Mouse (Mus musculus): ENCODE results near the gene Pctp.

Gene Pctp

DNA sequence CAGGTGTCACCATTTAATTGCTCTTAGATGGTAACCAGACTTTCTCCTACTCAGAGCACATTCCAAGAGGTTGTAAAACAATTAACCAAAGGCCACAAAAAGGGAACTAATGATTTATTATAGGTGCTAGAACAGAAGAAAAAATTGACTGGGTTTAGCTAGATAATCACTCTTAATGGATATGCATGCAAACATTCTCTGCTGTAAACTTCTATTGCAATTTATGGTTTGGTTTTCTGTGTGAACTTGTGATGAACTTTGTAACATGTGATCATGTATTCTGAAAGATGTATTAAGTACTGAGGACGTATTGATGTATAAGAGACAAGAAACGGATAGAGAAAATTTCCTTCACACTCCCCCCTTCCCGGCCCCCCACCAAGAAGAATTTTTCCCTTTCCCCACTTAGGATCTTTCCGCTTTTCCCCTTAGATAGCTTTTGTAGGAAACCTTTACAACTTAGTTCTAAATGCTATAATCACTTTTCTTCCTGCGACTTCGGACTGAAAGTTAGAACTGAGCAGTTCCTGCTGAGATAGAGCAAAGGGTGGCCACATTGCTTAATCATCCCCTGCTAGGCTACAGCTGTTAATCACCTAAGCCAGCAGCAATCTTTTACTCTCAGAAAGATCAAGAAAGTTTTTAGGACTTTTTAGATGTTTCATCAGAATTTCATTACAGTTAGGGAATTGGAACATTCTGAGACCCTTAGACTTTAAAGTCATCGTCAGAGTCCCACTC, 5.3 kb upstream of the Pctp start:
- no peak for DNase-seq (ENCODE audit: low spot score in 2 of 2)

DNA sequence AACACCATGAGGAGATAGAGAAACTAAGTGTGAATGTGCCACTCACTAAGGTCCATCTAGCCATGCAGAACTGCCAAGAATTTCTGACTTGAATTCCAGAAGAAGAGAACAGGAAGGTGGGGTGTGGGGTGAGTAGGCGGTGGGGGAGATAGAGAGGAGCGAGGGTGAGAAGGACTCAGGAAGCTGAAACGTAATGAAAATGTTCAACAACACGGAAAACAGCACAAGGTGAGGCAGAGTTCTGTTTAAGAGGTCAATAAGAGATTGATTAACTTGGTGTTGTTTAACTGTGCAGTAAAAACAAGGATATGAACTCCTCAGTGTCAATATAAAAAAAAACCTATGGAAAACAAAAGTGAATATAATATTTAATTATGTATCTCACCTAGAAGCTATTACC, 3.4 kb upstream of the Pctp start:
- no peak for DNase-seq (ENCODE audit: low spot score in 2 of 2)

DNA sequence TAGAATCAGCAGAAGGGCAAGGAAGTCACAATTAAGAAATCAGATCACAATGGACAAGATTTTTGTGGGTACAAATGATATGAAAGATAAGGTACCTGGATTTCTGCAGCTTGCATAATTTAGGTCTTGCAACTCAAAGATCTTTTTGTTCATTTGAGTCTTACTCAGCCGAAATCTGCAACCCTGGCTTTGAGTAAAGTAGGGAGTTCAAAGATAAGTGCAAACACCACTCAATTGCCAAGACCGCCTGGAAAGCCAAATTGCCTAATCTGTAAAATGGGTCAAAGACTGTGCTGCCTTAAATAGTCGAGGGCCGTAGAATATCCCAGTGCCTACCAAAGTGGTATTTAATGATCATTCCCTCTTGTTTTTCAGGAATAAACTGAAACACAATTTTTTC, 692 bp upstream of the Pctp start:
- no peak for DNase-seq (ENCODE audit: low spot score in 2 of 2)

DNA sequence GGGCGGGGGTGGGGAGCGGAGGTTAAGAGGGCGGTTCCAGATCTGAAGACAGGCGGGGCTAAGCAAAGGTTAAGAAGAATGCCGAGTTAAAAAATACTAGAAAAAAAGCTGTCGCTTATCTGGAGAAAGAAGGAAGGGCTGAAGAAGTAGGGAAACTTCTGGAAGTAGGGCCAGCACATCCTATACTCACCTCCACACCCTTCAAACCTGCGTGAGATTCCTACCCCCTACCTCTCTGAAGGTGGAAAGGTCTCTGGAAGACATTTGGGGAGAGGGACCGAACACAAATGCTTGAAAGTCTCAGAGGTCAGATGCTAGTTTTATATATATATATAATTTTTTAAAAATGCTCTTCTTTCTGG, 274 bp upstream of the Pctp start:
- no peak for DNase-seq (ENCODE audit: low spot score in 2 of 2)

DNA sequence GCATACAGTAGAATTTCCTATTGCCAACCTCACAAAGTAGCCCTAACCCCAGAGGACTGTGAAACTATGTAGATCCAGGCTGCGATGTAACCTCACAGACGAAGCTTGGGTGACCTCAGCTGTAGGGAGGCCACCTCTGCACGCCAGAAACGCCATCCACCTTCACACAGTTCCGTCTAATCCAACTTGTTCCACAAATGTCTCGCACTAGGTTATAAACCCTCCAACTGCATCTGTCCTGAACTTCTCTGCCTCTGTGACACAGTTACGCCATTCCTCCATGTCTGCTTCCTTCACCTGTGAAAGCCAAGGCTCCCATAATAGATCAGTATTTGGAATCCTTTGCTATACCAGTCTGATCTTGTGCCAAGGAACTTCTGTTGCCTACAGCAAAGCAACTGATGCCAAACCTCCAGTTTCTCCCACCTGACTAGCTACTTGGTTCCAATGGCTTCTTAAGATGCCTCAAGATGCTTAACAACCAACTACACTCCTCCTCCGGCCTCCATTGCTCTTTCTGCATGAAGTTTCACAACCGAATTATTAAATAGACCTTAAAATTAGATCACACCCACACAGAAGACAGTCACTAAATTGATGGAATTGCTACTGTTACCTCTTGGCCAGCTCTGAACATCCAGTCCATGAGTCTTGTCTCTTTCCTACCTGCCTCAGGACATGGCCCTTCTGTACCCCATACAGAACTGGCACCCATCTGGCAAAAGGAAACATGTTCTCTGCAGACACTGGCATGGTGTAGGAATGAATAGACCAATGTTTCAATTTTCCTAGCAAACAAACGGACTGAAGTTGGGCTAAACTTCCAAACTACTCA, 1.1 kb downstream of the Pctp start:
- DNase-seq (ENCODE audit: low spot score in 2 of 2) = no peak

DNA sequence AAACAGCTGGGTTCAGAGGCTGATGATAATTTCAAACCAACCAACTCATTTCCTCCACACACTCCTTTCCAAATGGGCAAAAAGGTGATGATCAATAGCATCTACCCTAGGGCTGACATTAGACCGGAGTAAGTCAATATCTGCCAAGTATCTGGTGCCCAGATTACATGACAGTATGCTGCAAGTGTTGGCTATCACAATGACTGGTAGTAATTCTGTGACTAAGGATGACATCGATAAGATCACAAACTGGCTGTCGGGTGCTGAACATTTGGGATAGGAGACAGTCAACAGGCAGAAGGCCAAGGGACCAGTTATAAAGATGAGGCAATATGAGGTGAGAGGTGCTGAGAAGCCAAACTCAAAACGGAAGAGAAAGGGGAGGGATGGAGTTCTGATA, 2.0 kb downstream of the Pctp start:
- DNase-seq (ENCODE audit: low spot score in 2 of 2) = no peak

DNA sequence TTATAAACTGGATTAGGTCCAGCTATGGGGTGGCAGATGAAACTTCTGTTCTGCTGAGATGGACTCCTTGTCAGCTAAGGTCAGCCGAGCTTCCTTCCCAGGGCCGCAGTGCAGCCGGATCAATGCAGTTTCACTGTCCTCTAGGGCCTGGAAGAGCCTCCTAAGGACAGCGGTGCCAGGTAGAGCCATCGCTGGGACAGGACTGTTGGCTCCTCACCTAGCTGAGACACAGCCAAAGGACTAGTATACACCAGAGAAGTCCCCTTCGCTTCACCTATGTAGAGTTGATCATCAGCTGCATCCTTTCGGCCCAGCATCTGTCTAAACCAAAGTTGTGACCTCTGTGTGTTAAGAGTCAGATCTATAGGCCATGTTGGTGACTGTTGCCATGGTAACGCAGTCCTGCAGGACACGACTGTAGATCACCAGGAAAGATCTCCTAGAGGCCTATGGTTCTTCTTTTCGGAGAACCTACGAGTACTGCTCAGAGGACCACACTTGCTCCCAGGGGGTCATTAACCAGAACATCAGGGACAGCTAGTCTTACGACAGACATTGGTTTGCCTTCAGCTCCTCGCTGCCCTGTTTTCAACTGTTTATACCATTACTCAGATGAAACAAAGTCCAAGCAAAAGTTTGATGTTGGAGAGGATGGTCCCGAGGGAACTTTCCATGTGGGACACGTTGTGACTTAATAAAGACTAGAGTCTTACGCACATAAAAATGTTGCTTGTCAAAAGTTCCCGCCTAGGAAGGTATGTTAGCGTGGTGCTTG, 3.5 kb downstream of the Pctp start:
- DNase-seq (ENCODE audit: low spot score in 2 of 2) = no peak

DNA sequence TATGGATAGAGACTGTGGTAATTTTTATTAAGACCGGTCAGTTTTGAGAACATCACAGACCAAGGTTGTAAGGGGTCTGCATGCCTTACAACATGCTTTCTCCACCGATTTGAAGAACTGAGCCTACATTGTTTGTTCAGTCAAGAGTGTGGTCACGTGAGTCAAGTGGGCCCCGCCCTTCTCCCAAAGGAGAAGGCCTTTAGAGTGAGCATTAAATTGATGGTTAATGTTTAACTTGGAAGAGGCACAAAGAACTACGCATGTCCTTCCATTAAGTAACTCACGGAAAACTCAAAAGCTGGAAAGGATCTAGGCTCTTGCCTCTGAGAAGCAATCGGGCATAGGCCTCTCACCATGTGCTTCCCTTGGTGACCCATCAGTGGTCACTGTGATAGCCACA, 5.8 kb downstream of the Pctp start:
- no peak for DNase-seq (ENCODE audit: low spot score in 2 of 2)

DNA sequence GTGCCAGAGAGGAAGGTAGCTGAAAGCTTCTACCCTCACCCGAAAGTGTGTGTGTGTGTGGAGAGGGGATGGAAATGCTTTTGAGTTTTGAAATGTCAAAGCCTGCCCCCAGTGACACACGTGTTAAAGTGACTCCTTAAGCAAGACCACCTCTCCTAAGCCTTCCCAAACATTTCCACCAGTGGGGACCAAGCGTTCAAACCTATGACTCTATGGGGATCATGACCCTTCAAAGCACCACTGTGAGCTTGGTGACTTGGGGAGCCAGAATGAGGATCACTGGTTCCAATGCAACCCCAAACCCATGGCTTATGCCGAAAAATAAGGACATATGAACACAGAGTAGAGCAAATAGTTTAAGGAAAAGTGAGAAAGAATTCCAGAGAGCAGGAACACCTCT, 6.3 kb downstream of the Pctp start:
- DNase-seq (ENCODE audit: low spot score in 2 of 2) = no peak

DNA sequence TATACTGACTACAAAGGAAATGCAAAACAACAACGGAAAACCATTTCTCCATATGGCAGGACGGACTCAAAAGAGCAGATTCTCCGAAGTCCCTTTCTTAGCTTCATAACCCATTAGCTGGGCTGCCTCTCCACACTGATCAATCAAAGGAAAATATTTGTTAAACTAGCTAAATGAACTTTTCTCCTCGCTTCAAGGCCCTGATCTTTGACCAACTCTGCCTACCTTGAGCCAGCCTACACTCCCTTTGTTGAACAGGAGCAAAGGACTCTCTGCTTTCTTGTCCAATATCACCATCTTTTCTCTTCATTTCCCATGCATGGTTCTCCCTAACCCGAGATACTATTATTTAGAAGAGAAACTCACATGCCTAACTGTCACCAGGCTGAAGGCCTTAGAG, 7.1 kb downstream of the Pctp start:
- DNase-seq (ENCODE audit: low spot score in 2 of 2) = no peak

DNA sequence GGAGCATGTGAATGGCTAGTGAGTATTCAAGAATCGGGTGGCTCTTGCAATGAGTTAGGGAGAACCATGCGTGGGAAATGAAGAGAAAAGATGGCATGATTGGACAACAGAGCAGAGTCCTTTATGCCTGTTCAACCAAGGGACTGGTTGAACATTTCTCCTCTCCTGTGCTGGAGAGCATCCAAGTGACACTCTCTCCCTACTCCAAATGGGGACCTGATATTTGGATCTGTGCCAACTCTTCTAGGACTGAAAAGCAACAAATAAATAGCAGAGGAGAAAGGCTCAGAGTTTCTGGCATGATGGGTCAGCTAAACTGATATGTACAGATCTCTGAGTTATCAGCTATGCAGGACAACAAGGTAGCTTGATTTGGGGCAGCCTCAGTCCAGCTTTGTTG, 8.0 kb downstream of the Pctp start:
- DNase-seq (ENCODE audit: low spot score in 2 of 2) = no peak

DNA sequence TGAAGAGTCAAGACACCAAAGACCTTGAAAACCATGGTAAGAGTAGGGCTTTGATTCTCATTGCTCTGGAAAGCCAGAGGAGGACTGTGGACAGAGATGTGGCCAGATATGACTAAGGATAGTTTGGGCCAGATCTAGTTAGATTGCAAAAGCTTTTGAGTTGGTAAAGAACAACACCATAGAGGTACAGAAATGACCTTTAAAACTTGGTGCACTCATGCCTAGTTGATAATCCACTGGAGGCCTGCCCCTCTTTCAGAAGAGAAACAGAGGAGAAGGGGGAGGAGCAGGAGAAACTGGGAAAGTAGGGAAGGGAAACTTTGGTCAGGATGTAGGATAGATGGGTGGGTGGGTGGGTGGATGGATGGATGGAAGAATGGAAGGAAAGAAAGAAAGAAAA, 11.0 kb downstream of the Pctp start:
- no peak for DNase-seq (ENCODE audit: low spot score in 2 of 2)

DNA sequence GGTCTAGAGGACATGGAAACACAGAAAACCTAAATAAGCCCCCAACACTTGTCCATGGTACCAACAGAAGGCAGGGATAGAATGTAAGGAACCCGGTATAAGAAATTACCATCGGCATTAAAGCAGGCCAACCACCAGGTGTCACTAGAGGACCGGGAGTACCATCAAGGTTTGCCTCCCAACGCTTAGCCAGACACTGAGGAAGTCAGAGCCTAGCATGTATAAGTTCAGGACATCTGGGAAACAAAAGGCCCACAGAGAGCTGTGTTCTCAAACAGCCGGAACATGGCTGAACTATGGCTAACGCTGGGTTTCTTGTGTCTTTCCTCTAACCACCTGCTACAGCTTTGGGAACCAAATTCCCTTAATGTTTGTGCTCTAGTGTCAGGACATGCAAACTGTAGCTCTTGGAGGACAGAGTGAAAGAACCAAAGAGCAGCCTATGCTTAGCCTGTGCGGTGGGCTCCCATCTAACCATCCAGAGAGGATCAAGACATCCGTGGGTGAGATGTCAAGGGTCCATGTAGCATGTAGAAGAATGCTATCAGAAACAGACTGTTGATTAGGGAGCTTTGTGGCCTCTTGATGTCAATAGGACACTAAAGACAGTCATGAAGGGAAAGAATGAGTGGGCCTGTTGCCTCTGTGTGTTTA, 13.6 kb downstream of the Pctp start:
- peak; percentile 20 to 30 for DNase-seq (ENCODE audit: low spot score in 2 of 2)

DNA sequence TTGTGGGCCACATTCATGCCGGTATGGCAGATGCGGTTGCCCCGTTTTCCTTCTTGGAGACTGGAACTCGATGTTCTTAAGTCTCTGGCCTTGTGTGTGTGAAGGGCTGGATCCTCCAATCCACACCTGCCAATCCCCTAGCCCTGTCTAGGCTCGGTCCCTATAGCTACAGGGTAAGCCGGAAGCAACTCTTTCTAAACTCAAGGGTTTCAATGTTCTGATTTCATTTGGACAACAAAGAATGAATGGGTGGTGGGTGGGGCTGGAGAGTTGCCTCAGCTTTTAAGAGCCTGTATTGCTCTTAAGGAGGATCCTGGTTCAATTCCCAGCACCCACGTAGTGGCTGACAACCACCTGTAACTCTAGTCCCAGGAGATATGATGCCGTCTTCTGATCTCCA, 16.2 kb downstream of the Pctp start:
- no peak for DNase-seq (ENCODE audit: low spot score in 2 of 2)

DNA sequence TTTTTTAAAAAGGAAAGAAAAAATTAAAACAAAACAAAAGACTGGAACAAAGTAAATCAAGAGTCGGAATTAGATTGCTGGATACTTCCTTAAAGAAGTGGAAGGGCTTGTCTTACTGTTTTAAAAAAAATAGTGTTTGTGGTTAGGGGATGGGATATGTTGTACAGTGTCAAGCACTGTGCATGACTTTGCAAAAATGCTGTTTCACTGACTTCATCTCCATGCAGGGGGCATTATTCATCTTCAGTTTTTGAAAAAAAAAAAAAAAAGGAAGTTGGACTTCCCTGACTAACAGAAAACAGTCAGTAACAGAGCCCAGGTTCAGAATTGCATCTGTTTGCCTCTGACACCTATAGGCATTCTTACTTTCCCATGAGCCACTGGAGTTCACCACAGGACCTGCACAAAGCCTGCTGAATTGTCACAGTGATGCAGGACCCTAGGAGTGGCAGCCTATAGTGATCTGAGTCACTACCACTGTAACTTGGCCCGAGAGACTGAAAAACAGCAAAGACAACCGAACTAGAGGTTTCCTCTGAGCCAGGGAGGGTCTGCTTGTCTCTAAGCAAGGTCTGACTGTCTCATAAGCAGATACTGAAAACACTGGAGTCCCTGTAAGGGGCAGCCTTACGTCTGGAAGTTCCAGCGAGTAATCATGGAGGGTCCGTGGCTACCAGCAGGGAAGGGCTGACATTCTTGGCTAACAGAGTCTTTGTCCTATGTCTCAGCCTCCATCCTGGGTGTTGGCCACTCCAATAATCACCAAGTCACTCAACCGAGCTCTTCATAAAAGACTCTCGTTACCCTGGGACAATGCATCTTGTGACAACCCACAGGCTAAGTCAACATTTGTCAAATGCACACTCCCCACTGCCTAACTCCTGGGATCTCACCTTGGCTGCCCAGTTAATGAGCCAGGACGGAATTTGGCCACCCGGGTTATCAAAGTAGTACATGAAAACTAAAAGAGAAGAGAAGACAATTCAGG, 17.2 kb downstream of the Pctp start:
- DNase-seq (ENCODE audit: low spot score in 2 of 2) = no peak

DNA sequence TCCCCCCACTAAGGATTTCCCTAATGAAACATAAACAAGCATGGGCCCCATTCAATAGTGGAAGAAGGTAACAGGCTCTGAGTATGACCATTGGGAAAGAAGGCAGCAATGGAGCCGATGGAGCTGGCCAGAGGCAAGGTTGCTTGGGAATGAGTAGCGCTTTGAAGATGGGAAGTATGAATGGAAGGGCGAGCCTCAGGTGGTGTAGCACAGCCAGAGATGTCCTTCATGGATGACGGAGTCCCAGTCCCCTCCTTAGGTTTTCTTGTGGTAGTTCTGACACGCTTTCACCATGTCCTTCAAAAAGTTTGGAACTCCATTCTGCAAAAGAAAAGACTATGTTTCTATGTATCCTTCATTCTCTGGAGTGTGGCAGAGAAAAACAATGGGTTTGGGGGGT, 18.3 kb downstream of the Pctp start:
- no peak for DNase-seq (ENCODE audit: low spot score in 2 of 2)

DNA sequence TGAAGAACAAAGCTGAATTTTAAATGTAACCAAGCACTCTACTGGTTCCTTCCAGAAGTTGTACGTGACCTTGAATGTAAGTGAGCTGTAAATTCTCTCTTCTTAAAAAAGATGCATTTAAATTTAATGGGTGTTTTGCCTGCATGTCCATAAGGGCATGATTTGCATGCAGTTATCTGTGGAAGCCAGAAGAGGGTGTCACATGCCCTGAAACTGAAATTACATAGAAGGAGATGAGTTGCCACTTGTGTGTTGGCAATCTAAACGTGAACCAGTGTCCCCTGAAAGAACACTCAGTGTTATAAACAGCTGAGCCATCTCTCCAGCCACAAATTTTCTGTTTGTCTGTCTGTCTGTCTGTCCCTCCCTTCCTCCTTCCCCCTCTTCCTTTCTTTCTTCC, 19.8 kb downstream of the Pctp start:
- DNase-seq (ENCODE audit: low spot score in 2 of 2) = no peak

DNA sequence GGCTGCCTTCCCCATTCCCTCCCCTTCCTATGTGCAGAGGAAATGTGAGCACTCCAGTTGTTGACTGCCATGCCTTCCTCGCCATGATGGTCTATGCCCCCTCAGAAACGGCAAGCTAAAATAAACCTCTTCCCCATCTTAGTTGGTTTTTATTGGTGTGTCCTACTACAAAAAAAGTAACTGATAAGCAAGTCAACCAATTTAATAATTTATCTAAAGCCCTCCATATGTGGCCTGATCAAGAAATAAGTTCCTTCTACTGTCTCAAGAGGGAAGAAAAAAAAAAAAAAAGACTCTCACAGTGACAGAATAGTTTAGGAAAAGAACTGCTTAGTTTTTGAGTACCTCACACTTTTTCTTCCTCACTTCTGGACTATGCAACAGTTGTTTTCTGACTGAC, 22.6 kb downstream of the Pctp start:
- DNase-seq (ENCODE audit: low spot score in 2 of 2) = no peak

DNA sequence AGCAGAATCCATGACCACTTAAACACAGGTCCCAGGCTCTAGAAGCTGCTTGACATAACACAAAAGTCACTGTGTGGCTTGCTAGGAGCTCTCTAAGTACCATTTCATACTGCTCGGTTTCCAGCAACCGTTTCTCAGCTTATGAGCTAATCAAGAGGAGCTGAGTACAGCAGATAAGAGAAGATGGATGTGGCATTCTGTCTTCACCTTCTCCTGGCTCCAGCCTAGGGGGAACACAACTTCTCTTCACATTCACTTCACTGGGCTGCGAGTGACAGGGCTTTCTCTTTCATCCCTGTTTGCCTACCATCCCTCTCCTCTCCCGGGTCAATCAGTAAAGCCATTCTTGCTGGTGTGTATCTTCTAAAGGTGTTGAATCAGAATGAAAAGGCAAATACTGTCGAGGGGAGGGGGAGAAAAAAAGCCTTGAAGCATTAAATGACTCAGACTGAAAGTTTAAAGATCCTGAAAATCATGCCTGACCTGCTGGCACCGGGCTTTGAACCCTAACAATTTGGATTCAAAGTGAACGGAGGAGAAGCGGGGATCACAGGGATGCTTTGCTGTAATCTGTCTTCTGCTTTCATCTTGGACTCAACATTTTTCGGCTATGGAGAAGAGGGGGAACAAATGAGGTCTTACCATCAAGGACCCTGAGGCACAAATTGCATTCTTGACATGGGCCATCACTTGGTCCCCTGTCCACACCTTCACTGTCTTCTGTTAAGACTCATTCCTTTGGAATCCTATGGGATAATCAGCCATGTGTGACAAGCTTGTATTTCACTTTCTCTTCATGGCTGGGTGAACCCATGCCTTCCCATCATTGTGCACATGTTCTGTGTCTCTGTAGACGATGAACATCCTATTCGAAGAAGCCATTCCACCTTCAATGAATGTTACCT, 23.5 kb downstream of the Pctp start:
- DNase-seq (ENCODE audit: low spot score in 2 of 2) = no peak

DNA sequence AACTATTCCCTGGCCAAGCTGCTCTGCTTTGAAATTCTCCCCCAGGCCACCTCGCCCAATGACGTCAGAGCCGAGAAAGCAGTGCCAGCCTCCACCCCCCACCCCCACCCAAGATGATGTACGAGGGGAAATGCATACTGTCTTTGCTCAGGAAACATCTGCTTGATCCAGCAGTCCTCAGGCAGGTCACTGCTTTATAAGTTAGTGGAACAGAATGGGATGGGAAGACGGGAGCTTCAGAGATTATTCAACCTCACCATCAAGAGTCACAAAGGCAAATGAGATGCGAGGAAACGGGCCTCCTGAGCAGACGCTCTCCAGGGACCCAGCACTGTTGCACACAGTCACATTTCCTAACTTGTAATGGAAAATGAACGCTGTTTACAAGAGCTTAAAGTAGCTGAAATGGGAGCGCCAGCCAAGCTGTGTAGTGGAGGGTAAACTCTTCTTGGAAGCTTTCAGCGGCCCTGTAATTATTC, 24.3 kb downstream of the Pctp start:
- no peak for DNase-seq (ENCODE audit: low spot score in 2 of 2)

All from right cerebral cortex, postnatal 36 days (tissue).